Mouse (Mus musculus) retina, postnatal 7 days (tissue): ENCODE results near the gene Plekhg1.

ENCODE experiments used
- DNase-seq: peaks from one replicate; pipeline ENCODE4 v3.0.0-alpha.2; 2012; ENCODE audit warnings: low read depth, low spot score

The Plekhg1 gene

DNA sequence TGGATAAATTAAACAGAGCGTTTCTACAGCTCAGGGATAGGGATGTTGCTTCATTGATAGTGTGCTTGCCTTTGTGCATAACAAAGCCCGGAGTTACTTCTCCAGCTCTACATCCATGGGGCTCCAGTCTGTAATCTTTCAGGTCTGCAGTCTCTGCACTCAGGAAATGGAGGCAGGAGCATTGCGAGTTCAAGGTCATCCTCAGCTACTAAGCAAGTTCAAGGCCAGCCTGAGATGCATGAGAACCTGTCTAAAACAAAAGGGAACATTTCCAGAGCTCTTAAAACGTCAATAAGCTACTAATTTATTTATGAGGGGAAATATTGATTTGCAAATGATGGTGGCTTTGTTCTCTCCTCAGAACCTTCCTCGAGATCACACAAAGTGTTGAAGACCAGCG, 209.1 kb downstream of the Plekhg1 start:
- no peak for DNase-seq

DNA sequence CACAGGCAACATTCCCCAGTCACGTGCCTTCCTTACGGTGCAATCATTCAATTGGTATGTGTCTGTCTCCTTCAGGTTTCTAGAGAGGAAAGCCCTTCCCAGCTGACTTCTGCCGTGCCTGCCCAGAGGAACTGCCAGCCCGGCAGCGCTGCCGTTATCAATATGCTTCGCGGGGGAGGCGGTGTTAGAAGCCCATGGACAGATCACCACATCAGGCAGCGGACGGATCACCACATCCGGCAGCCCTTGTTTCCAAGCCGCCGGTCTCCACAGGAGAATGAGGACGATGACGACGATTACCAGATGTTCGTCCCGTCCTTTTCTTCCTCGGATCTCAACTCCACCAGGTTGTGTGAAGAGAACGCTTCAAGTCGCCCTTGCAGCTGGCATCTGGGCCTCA, 216.3 kb downstream of the Plekhg1 start:
- DNase-seq, result no peak

DNA sequence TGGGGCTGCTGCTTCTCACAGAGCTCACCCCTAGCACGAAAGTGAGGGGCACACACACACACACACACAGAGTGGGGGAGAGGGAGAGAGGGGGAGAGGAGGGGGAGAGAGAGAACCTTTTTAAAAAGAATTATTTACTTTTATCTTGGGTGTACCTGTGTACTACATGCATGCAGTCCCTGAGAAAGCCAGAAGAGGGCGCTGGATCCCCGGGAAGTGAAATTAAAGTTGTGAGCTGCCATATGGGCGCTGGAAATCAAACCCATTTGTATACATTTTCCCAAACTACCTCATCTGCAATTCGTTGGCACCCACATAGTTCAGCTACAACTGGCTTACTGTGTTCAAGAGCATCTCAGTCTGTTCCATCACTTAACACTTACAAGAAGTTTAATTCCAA, 218.4 kb downstream of the Plekhg1 start:
- no peak for DNase-seq

DNA sequence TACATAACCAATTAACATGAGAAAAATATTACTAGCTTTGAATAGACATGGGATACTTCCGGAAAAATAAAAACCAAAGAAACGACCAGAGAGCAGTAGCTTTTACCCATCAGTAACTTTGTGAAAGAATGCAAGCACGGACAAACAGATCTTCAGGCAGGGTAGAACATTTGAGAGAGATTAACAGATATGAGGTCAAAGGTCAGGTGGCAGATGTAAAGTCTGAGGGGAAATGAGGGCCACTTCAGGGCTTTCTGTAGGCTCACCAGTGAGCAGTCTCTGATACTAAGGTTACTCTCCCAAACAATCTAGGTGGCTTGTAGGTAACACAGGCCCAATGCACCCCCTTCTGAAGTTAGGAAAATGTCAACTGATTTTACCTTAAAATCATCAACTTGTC, 228.9 kb downstream of the Plekhg1 start:
- no peak for DNase-seq

DNA sequence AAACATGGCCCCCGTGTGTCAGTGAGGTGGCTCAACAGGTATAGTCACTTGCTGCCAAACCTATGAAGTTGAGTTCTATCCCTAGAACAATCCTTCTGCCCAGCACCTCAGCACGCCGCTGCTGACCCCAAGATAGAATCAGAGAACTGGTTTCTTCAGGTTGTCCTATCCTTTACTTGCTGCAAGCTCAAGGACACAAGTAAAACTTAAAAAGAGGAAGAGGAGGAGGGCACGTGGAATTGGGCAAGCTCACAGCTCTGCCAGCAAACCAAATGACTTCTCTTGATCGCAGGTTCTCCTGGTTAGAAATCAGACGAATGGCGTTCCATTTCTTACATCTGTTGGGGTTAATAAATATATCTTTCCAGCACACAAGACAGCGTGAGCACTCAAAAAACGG, 232.1 kb downstream of the Plekhg1 start:
- DNase-seq, result no peak

DNA sequence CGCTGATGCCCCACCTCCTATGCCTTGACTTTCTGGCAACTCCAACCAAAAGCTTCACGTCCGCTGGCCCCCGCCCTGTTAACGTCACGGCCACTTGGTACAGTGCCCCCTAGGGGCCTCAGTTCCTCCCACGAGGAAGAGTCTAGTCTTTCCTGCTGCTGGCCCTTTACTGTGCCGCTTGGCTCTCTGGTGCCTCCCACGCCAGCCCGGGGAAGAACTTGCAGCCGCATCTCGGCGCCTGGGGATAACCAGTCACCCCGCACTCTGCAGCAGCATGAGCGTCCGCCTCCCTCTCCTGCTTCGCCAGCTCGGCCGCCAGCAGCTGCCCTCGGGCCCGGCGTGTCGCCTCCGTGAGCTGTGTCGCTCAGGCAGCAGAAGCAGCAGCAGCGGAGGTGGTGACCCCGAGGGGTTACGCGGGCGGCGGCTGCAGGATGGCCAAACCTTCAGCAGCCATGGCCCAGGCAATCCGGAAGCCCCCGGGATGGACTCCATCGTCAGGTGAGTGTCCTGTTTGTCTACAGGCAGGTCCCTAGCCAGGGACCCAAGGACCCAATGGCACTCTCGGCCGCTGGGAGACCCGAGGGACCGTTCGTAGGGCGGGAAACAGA, 232.9 kb downstream of the Plekhg1 start, which contains the start of gene Mthfd1l:
TSS of gene Mthfd1l (plus strand) at position 138 of the 608 bp plus-strand sequence.
- peak; percentile 56 for DNase-seq

DNA sequence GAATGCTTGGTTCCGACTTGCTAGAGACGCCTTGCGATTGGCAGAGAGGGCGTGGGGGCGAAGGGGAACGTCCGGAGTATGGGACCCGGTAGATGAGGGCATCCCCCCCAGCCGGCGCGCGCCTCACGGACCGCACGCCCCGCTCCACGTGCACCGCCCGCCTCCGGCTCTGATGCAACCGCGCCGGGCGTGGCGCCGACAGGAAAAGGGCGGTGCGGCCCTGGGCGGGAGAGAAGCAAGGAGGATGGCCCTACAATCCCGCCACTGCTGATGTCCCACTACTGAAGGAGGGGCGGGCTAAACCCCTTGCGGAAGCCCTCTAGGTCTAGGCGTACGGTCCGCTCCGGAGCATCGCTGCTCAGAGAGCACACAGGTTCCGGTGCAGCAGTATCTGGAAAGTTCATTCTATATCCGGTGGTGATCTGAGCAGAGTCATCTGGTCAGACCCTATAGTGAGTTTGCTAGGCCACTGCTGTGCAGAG, 233.5 kb downstream of the Plekhg1 start:
- DNase-seq, result peak; percentile 51

DNA sequence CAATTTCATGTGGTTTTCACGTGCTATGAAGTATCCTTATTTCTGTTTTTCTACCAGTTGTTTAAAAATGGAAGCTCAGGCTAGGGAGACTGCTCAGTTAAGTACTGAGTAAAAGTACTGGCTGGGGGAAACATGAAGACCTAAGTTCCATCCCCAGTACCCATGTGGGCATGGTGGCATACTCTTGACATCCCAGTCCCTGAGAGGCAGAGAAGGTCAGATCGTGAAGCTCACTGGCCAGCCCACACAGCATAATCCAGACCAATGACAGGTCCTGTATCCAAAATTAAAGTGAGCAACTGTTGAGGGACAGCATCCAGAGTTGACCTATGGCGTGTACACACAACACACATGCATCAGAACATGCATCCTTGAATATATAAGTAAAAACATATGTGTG, 234.2 kb downstream of the Plekhg1 start:
- DNase-seq, result no peak

DNA sequence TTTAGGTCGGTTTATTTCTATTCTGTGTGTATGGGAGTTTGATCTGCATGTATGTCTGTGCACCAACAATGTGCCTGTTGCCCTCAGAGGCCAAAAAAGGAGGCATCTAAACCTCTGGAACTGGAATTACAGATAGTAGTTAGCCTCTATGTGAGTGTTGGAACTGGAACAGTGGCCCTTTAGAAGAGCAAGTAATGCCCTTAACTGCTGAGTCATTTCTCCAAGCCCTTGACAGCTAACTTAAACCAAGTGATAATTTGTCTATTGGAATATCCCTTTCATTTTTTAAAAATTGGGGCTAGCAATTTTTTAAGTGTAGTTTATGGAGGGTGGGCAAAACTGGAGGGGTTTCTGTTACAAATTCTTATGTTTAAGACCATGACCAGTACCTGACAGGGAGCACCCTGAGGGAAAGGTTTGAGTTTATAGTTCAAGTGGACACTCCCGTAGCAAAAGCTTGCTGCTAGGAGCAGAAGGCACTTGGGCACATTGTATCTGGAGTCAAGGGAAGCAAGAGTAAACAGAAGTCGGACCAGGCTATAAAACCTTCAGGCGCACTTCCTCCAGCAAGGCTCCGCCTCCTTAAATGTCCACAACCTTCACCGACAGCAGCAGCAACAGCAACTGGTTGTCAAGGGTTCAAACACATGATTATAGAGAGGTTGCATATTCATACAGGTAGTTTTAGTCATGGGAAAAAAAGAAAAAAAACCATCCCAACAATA, 235.9 kb downstream of the Plekhg1 start:
- no peak for DNase-seq

DNA sequence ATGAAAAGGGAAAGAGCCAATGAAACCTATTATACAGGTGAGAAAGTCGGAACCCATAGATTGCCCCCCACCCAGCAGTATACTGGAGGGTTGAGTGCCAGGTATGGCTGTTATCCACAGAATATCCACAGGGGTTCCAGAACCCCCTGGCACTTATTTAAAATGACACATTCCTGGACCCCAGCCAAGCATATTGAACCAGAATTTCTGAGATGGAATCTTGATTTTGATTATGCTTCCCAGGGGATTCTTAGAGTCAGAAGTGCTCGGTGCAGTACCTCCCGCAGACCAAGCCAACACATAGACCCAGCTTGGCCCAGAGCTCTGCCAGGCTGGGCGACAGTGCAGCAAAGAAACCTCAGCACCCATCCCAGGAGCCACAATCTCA, 236.5 kb downstream of the Plekhg1 start:
- DNase-seq, result no peak

DNA sequence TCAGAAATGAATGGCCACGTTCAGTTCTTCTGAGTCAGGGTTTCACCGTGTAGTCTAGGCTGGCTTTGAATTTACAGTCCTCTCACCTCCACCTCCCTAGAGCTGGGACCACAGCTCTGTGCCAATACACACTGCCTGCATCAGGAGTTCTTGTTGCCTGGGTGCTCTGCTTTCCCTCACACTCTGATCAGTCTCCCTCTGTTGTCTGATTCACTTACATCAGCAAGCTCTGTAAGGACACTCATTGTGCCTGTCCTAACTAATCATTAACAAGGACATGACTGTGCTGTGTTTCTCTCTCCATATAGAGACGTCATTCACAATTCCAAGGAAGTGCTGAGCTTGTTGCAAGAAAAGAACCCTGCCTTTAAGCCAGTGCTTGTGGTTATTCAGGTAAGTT, 238.2 kb downstream of the Plekhg1 start:
- DNase-seq, result no peak

DNA sequence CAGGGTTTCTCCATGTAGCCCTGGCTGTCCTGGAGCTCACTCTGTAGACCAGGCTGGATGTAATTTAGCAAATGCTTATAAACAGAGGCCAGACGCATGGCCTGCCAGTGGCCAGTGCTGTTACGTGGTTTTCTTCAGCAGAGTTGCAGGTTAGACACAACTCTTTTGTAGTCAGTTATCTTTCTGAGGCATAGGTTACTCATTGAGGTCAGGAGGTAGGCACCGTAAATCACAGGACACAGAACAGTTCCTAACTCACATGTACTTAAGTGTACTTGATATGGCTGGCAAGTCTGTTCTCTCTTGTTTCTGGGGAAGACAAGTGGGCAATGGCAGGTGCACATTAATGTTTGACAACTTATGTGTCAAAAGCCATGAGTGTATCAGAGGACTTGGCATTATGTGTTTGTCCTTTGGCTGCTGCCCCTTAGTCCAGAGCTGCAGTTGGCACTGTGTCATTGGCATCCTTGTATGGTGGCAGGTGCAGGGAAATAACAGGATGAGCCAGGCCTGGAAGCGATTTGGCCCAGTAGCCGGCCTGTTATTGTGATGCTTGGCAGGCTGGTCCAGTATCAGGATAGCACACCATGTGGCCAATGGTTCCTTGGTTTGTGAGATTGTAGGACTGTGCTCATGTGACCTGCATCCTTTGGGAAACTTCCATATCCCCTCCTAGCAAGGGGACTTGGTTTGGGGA, 238.8 kb downstream of the Plekhg1 start:
- no peak for DNase-seq

DNA sequence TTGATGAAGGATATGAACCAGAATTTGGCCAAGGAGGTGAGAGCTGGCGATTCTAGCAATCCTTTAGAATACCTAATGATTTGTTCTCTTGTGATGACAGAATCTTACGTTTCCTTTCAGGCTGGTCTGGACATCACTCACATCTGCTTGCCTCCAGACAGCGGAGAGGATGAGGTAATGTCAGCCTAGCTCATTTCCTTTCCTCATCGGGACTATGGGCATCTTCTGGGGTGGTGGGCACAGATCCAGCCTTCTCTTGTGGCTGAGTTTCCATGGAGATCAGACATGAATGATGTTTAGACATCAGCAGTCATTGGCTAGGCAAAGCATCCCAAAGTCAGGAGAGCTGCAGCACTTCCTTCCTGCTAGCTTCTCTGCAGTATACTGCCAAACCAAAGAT, 240.1 kb downstream of the Plekhg1 start:
- DNase-seq, result no peak

DNA sequence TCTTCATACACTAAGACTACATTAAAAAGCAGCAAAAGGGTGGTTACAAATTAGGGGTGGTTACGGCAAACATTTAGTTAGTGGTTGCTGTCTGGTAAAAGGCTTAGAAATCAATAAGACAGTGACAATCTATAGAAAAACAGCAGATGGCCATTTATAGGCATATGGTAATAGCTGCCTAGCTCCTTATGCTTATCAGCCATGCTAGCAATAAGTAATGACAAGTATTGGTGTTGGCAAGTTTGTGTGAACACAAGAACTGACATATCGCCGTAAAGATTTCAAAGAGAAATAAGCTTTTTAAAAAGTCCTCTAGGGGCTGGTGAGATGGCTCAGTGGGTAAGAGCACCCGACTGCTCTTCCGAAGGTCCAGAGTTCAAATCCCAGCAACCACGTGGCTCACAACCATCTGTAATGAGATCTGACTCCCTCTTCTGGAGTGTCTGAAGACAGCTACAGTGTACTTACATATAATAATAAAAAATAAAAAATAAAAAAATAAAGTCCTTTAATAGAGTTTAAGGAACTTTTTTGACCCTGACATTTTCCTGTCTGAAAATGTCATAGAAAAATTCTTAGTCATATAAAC, 250.2 kb downstream of the Plekhg1 start:
- no peak for DNase-seq

DNA sequence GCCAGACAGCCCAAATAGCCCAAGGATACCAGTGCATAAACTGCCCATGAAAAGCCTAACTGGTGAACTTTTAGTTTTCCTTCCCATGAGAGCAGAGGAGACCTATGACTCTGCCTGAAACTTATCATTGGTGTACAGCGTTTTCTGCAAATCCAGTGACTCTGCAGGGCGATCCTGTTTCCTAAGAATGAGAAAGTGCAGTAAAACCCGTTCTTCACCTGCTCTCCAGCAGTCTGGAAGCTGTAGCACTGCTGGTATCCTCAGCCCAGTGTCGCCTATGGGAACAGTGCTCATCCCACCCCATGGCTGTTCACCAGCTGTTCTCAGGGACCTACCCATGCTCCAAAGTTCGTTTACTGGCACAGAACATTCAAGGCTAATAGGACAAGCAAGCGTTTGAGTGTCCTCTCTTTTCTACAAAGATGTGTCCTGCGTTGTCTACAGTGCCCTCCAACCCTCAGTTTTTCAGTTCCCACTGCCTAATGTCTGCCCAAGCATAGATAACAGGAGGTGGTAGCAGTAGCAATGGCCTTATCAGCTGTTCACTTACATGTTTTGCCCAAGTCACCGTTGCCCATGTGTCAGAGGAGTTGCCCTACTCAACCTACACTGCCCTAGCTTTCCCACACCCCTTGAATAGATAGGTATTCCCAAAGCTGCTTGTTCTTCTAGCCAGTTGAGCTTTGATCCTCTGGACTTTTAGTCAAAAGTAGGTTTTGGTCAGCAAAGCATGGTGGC, 253.4 kb downstream of the Plekhg1 start:
- DNase-seq, result no peak

DNA sequence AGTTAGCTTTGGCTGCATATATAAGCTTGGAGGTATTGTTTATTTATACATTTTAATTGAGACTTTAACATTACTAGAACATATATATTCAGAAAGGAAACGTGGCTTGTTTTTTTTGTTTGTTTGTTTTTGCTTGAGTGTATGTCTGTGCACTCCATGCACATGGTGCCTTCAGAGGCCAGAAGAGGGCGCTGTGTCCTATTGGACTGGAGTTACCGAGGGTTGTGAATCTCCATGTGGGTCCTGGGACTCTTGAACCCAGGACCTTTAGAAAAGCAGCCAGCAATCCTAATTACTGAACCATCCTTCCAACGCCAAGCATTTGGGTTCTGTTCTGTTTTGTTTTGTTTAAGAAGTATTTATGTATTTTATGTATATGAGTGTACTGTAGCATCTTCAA, 255.1 kb downstream of the Plekhg1 start:
- DNase-seq, result no peak

DNA sequence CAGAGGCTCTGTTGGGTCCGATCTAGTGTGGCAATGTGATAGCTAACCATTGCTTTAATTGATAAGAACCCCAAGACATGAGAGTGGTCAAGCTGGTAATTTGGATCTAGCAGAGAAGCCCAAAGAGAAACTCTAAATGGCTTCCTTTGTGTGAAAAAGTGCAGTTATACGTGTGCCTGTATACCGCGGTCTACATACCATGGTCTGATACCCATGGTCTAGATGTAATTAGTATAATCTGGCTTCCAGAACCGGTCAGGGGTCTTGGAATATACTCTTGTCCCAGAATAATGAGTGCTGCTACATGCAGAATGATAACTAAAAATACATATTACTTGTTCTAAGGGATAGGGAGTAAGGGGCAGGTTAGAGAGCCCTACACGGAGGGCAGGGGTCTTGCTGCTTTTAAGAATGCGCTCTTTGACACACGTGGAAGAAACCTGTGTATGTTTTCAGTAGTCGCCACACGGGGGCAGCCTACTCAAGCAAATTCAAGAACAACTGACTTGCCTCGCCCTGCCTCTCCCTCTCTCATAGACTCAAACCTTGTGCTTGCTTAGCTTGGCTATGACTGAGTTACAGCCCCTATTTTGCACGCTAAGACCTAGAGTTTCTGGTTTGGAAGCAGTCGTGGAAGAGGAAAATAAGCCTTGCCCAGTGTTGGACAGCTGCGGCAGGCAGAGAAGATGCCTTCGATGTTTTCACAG, 256.2 kb downstream of the Plekhg1 start:
- peak; percentile 57 for DNase-seq

DNA sequence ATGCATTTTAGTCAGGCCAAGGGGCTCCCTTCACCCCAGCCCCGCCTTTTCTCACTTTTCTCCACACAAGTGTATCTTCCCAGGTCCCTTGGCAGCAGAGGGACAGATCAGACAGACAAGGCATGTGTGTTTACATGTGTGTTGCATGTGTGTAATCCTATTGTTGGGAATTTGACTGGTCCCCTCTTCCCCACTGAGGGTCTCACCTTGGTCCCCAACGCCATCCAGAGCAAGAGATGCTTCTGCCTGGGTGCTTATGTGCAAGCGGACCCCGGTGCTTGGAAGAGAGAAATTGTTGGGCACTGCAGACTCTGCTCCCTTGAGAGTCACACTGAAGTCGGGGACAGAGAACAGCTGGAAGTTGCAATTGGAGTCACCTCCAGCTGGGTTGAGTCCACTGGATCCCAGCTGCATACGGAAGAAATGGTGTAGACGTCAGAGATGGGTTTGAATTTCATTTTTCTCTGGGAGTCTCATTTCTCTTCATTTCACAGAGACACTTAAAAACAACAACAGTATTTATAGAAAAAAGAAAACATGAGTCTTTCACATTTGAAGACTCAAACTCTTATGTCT, 257.8 kb downstream of the Plekhg1 start:
- DNase-seq, result no peak

DNA sequence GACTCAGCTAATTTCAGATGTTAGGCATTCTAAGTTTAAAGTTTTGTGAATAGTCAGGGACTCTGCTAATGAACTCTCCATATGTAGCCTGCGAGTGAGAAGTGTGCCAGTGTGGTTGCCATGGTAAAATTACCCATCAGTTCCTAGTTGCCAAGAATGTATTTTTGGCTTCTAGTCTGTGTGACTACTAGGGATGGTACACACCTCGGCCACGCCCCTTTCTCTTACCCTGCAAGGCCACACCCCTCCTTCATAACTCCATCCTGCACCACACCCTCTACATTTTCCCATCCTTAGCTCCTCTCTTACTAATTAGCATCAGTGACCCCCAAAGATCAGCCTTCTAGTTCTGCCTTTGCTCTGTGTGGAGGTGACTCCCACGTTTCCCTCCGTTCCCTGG, 262.5 kb downstream of the Plekhg1 start:
- no peak for DNase-seq

DNA sequence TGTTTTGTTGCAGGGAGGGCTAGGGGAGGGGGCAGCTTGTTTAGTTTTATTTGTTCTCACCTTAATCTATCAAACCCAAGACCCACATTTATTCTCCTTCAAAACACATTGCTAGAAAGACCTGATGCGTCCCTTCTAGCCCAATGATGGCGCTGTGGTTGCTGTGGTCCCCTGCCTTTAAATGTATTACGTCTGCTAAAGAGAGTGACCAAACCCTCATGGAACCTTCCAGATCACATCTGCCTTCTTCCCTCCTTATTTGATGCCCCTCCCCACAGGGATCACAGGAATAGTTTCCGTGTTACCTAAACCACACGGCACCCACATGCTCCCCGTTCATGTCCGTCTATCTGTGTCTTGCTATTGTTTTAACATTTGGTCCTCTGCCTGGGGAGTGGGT, 265.0 kb downstream of the Plekhg1 start:
- DNase-seq, result no peak
